Mouse (Mus musculus) small intestine, adult 2 months (tissue): ENCODE measurements around the gene Rps6ka1.

ENCODE experiments used
- CTCF ChIP-seq: fragments of 200-500 bp; IDR thresholded peaks from 2 replicates; pipeline ENCODE4 v1.5.1; 2012; ENCODE audit warnings: low read depth, mild to moderate bottlenecking, control low read depth, inconsistent platforms, low read length, moderate library complexity, mixed read lengths; ENCODE audit not compliant: insufficient replicate concordance, insufficient read length; ENCODE audit errors: extremely low read depth
- POLR2A ChIP-seq: fragments of 200-500 bp; IDR thresholded peaks from 2 replicates; pipeline ENCODE4 v1.6.1; 2012; ENCODE audit warnings: low read depth, mild to moderate bottlenecking, control low read depth, inconsistent platforms, low read length, moderate library complexity

DNA sequence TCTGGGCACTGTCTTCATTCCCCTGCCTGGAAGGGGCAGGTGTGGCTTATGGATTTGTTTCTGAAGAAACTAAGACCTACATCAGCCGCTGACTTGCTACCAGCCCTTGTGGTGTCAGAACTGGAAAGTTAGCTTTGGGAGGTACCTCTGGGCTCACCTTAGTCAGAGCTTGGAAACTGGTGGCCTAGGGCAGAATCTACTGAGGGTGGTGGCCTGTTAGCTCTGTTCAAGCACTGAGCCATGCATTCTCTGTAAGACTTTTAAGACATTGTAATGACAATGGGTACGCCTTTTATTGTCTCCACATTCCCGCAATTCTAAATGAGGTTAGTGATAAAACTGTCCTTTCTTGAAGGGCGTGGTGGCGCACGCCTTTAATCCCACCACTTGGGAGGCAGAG, 12.8 kb upstream of the Rps6ka1 start:
- TF ChIP-seq CTCF: no peak
- TF ChIP-seq POLR2A: no peak
